Mouse (Mus musculus): ENCODE results near the gene Arid5b.

The Arid5b gene

GRCm38 (mm10) chr10:68193561-68193960 is 85.0 kb downstream of the Arid5b start:
- DNase-seq (ENCODE audit: low spot score in 2 of 2): no peak

GRCm38 (mm10) chr10:68192824-68193255 is 85.7 kb downstream of the Arid5b start:
- no peak for DNase-seq (ENCODE audit: low spot score in 2 of 2)

- DNase-seq (ENCODE audit: low spot score in 2 of 2): peak in 1 of 2 experiments; percentile 27
Measured at GRCm38 (mm10) chr10:68191691-68192380, 86.7 kb downstream of the Arid5b start.

GRCm38 (mm10) chr10:68191146-68191545 is 87.4 kb downstream of the Arid5b start:
- no peak for DNase-seq (ENCODE audit: low spot score in 2 of 2)

- no peak for DNase-seq (ENCODE audit: low spot score in 2 of 2)
Measured at GRCm38 (mm10) chr10:68189847-68190246, 88.7 kb downstream of the Arid5b start.

- no peak for DNase-seq (ENCODE audit: low spot score in 2 of 2)
Measured at GRCm38 (mm10) chr10:68183096-68183495, 95.4 kb downstream of the Arid5b start.

GRCm38 (mm10) chr10:68182266-68182665 is 96.3 kb downstream of the Arid5b start:
- no peak for DNase-seq (ENCODE audit: low spot score in 2 of 2)

- no peak for DNase-seq (ENCODE audit: low spot score in 2 of 2)
Measured at GRCm38 (mm10) chr10:68181156-68181555, 97.4 kb downstream of the Arid5b start.

- no peak for DNase-seq (ENCODE audit: low spot score in 2 of 2)
Measured at GRCm38 (mm10) chr10:68180721-68181120, 97.8 kb downstream of the Arid5b start.

GRCm38 (mm10) chr10:68180151-68180550 is 98.4 kb downstream of the Arid5b start:
- DNase-seq (ENCODE audit: low spot score in 2 of 2): no peak

- no peak for DNase-seq (ENCODE audit: low spot score in 2 of 2)
Measured at GRCm38 (mm10) chr10:68179741-68180140, 98.8 kb downstream of the Arid5b start.

GRCm38 (mm10) chr10:68179339-68179738 is 99.2 kb downstream of the Arid5b start:
- DNase-seq (ENCODE audit: low spot score in 2 of 2): no peak

- no peak for DNase-seq (ENCODE audit: low spot score in 2 of 2)
Measured at GRCm38 (mm10) chr10:68177697-68178485, 100.6 kb downstream of the Arid5b start.

GRCm38 (mm10) chr10:68175811-68176210 is 102.7 kb downstream of the Arid5b start:
- no peak for DNase-seq (ENCODE audit: low spot score in 2 of 2)

GRCm38 (mm10) chr10:68173634-68174033 is 104.9 kb downstream of the Arid5b start:
- no peak for DNase-seq (ENCODE audit: low spot score in 2 of 2)

- DNase-seq (ENCODE audit: low spot score in 2 of 2): no peak
Measured at GRCm38 (mm10) chr10:68172906-68173305, 105.6 kb downstream of the Arid5b start.

GRCm38 (mm10) chr10:68171974-68172373 is 106.6 kb downstream of the Arid5b start:
- no peak for DNase-seq (ENCODE audit: low spot score in 2 of 2)

- no peak for DNase-seq (ENCODE audit: low spot score in 2 of 2)
Measured at GRCm38 (mm10) chr10:68168613-68169012, 109.9 kb downstream of the Arid5b start.

- DNase-seq (ENCODE audit: low spot score in 2 of 2): no peak
Measured at GRCm38 (mm10) chr10:68168141-68168540, 110.4 kb downstream of the Arid5b start.

- DNase-seq (ENCODE audit: low spot score in 2 of 2): no peak
Measured at GRCm38 (mm10) chr10:68167118-68167517, 111.4 kb downstream of the Arid5b start.

- DNase-seq (ENCODE audit: low spot score in 2 of 2): no peak
Measured at GRCm38 (mm10) chr10:68166695-68167086, 111.8 kb downstream of the Arid5b start.

- no peak for DNase-seq (ENCODE audit: low spot score in 2 of 2)
Measured at GRCm38 (mm10) chr10:68165709-68166694, 112.5 kb downstream of the Arid5b start.

Data from frontal cortex, postnatal 14 days (tissue).